Mouse (Mus musculus): ENCODE measurements around the gene Ptprd.

Gene Ptprd

GRCm38 (mm10) chr4:76327346-76327745 lies 1884.4 kb downstream of the Ptprd start:
- in situ Hi-C loops (cut with MboI; ENCODE audit: low pct_unique_long_range_greater_than_20kb in 1 of 2, low sequenced_read_pairs in 2 of 2, unreplicated experiment in 1 of 2) = no loop called here

- in situ Hi-C loops (cut with MboI; ENCODE audit: low pct_unique_long_range_greater_than_20kb in 1 of 2, low sequenced_read_pairs in 2 of 2, unreplicated experiment in 1 of 2) = no loop called here
Measured at GRCm38 (mm10) chr4:76325646-76326045, 1886.1 kb downstream of the Ptprd start.

GRCm38 (mm10) chr4:76324928-76325327 lies 1886.8 kb downstream of the Ptprd start:
- in situ Hi-C loops (cut with MboI; ENCODE audit: low pct_unique_long_range_greater_than_20kb in 1 of 2, low sequenced_read_pairs in 2 of 2, unreplicated experiment in 1 of 2) = no loop called here

GRCm38 (mm10) chr4:76324509-76324908 lies 1887.3 kb downstream of the Ptprd start:
- in situ Hi-C loops (cut with MboI; ENCODE audit: low pct_unique_long_range_greater_than_20kb in 1 of 2, low sequenced_read_pairs in 2 of 2, unreplicated experiment in 1 of 2) = no loop called here

DNA sequence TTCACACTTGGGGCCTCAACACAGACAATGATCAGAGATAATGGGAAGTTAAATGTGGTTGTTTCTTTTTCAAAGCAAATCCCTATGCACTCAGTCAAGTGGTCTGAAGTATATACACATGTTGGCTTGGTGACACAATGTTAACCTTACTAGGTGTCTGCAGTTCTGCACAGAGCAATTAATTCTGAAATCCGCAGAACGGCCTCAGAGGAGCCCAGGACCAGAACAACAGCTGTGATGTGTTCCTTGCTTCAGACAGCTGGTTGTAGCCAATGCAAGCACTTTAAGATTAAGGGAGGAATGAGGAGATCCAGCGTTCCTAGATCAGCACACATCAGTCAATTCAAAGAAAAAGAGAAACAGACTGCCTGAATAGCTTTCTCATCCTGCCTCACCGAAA lies 1891.9 kb downstream of the Ptprd start:
- in situ Hi-C loops (cut with MboI; ENCODE audit: low pct_unique_long_range_greater_than_20kb in 1 of 2, low sequenced_read_pairs in 2 of 2, unreplicated experiment in 1 of 2) = no loop called here

DNA sequence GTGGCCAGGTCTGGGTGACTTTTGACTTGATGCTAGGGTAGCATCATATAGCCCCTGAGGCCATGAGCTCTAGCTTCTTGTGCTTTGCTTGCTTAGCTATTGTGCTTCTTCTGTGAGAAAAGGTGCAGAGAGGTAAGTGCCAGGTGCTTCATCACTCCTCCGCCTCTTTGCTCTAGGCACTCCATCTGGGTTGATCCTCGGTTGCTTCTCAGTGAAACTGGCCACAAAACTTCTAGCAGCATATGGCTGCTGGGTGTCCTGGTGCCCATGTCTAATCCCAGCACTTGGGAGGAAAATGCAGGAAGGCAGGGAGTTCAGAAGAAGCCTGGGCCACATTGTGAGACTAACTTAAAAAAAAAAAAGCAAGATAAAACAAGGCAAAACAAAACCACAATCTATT lies 1895.8 kb downstream of the Ptprd start:
- in situ Hi-C loops (cut with MboI; ENCODE audit: low pct_unique_long_range_greater_than_20kb in 1 of 2, low sequenced_read_pairs in 2 of 2, unreplicated experiment in 1 of 2) = no loop called here

GRCm38 (mm10) chr4:76313749-76314148 lies 1898.0 kb downstream of the Ptprd start:
- in situ Hi-C loops (cut with MboI; ENCODE audit: low pct_unique_long_range_greater_than_20kb in 1 of 2, low sequenced_read_pairs in 2 of 2, unreplicated experiment in 1 of 2) = no loop called here

GRCm38 (mm10) chr4:76312593-76312992 lies 1899.2 kb downstream of the Ptprd start:
- in situ Hi-C loops (cut with MboI; ENCODE audit: low pct_unique_long_range_greater_than_20kb in 1 of 2, low sequenced_read_pairs in 2 of 2, unreplicated experiment in 1 of 2) = no loop called here

- in situ Hi-C loops (cut with MboI; ENCODE audit: low pct_unique_long_range_greater_than_20kb in 1 of 2, low sequenced_read_pairs in 2 of 2, unreplicated experiment in 1 of 2) = no loop called here
Measured at GRCm38 (mm10) chr4:76305987-76306386, 1905.8 kb downstream of the Ptprd start.

GRCm38 (mm10) chr4:76297375-76297774 lies 1914.4 kb downstream of the Ptprd start:
- in situ Hi-C loops (cut with MboI; ENCODE audit: low pct_unique_long_range_greater_than_20kb in 1 of 2, low sequenced_read_pairs in 2 of 2, unreplicated experiment in 1 of 2) = no loop called here

DNA sequence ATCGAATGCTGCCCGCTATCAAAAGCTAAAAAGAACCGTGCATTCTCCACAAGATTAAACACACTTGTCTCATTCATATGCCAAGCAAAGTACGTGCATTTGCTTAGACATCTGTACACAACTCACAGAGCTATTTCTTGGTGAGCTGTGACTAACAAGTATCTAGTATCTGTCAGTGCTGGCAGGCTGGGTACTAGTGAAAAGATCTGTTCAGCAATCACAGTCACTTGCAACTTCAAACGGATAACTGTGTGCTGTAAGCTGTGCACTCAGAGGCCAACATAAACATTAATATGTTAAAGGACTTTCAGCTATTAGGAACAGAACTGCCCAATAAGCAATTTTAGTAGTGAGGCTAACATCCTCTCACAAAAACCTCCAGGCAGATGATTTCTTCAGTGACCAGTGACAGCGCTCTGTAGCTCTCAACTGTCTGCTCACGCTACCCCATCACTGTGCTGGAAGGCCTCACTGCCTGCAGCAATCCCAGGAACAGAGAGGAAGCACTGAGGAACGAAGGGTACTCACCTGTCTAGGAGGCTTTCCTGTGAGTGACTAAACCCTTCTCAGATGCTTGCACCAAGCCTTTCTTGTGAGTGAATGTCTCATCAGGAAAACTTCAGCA lies 1918.9 kb downstream of the Ptprd start:
- in situ Hi-C loops (cut with MboI; ENCODE audit: low pct_unique_long_range_greater_than_20kb in 1 of 2, low sequenced_read_pairs in 2 of 2, unreplicated experiment in 1 of 2) = no loop called here

DNA sequence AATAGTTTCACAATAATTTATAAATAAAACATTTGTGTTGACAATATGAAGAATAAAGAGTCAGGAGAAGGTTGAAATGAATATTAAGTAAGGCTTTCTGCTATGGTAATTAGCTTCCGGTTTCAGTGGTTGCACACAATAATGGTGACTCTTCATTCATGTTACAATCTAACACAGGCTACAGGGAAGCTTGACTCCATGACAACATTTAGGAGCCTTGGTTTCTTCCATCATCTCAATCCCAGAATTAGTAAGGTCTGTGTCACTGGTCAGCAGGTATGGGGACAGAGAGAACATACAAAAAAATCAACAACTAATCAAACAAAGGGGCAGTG lies 1921.3 kb downstream of the Ptprd start:
- in situ Hi-C loops (cut with MboI; ENCODE audit: low pct_unique_long_range_greater_than_20kb in 1 of 2, low sequenced_read_pairs in 2 of 2, unreplicated experiment in 1 of 2) = no loop called here

DNA sequence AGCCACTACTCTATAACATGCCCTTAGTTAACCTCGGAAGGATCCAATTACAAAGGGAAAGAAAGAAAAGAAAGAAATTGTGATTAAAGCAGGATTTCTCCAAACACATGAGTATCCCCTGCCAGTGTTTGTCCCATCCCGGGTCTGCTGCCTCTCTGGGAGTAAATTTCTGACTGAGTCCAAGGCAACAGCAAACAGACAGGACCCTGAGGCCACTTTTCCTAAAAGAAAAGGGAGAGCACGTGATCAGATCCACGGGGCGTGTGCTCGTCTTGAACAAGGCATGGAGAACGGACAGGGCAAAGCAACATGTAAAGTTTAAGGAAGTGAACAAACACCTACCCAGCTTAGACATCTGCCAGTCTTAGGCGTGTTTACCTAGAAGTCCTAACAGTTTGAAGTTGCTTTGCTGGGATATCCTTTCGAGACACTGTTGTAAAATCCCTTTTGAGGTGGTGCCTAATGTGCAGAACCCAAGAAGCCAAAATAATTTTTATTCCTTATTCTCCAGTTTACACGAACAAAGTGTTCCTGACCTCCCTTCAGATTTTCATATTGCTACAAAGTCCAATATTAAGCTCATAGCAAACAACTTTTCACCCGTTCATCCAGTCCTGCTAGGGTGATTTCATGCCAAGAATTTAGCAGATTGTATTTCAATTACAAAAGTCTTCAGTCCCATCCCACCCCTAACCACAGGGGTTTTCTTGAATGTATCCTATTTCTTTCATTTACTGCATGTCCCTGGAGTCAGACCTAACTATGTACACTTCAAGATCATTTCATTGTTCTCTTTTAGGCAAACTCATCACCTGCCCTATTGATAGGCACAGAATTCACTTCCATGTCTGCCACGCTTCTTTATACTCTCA lies 1921.9 kb downstream of the Ptprd start:
- in situ Hi-C loops (cut with MboI; ENCODE audit: low pct_unique_long_range_greater_than_20kb in 1 of 2, low sequenced_read_pairs in 2 of 2, unreplicated experiment in 1 of 2) = no loop called here

- in situ Hi-C loops (cut with MboI; ENCODE audit: low pct_unique_long_range_greater_than_20kb in 1 of 2, low sequenced_read_pairs in 2 of 2, unreplicated experiment in 1 of 2) = no loop called here
Measured at GRCm38 (mm10) chr4:76286016-76286415, 1925.7 kb downstream of the Ptprd start.

GRCm38 (mm10) chr4:76282886-76283285 lies 1928.9 kb downstream of the Ptprd start:
- in situ Hi-C loops (cut with MboI; ENCODE audit: low pct_unique_long_range_greater_than_20kb in 1 of 2, low sequenced_read_pairs in 2 of 2, unreplicated experiment in 1 of 2) = no loop called here

DNA sequence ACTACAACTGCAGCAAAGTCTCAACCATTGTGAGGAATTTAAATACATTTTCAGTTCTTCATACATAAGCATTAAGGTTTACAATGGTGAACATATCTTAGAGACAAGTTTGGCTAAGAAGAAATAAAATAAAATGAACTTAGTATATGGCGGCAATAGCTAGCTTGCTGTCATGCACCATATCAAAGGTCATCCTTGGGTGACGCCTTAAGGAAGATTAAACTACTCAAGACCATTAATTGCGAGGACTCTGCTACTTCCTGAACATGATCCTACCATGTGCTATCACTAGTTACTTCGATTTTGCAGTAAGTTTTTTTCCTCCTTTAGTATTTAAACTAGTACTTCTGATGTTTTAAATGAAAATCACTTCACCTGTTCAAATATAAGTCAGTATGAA lies 1949.0 kb downstream of the Ptprd start:
- in situ Hi-C loops (cut with MboI; ENCODE audit: low pct_unique_long_range_greater_than_20kb in 1 of 2, low sequenced_read_pairs in 2 of 2, unreplicated experiment in 1 of 2) = no loop called here

DNA sequence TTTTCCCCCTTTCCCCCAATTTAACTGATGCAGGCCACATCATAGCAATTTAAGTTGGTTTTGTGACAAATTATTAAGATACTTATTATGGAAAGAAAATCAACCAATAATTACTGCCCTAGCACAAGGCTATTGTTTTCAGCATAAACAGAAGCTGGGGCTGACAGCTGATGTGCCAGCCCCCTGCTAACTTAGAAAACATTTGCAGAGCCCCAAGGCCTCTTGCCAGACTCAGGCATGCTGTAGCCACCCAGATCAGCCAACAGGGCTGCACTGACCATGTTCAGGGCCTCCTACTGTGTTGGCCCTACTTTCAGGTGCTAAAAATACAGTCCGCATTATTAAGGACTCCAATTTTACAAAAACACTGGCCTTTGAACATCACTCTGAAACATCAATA lies 1951.1 kb downstream of the Ptprd start:
- in situ Hi-C loops (cut with MboI; ENCODE audit: low pct_unique_long_range_greater_than_20kb in 1 of 2, low sequenced_read_pairs in 2 of 2, unreplicated experiment in 1 of 2) = no loop called here

DNA sequence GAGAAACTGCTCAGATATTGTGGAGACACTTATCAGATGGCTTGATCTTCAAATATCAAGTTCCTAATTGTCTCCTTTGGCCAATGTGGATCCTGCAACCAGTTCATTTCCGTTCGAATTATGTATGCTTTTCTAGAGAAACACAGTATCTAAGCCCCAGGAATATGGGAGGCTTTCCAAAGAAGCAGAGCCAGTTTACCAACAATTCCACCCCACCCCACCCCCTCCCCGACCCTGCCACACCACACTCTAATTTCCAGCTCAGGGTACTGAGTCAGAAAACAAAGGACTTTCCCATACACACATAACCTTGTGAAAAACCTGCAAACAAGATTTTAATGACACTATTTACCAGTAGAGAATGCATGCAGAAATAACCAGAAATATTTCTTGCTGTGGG lies 1951.5 kb downstream of the Ptprd start:
- in situ Hi-C loops (cut with MboI; ENCODE audit: low pct_unique_long_range_greater_than_20kb in 1 of 2, low sequenced_read_pairs in 2 of 2, unreplicated experiment in 1 of 2) = no loop called here

GRCm38 (mm10) chr4:76259636-76260035 lies 1952.1 kb downstream of the Ptprd start:
- in situ Hi-C loops (cut with MboI; ENCODE audit: low pct_unique_long_range_greater_than_20kb in 1 of 2, low sequenced_read_pairs in 2 of 2, unreplicated experiment in 1 of 2) = no loop called here

GRCm38 (mm10) chr4:76244371-76244770 lies 1967.4 kb downstream of the Ptprd start:
- in situ Hi-C loops (cut with MboI; ENCODE audit: low pct_unique_long_range_greater_than_20kb in 1 of 2, low sequenced_read_pairs in 2 of 2, unreplicated experiment in 1 of 2) = no loop called here

All from mouse embryonic stem cell (cell line).